Mouse (Mus musculus) adrenal gland, adult 8-10 months (tissue): ENCODE data around the gene Plk2. TPM values are rescaled to one million over a fixed set of nuclear protein-coding genes. Genes with fewer than 3 reads are reported as not detected.
"Not testable (repeated sequence)": the region's sequence is repeated elsewhere in the genome, so short reads cannot be mapped to it uniquely, and the experiment has no call there.

Experiments used
- DNase-seq: peaks from one replicate; pipeline ENCODE4 v3.0.0; 2022
- total RNA-seq, 4 experiments: library from RNA; stranded (reverse); gene quantifications; 2 replicates each; pipeline ENCODE4 v1.2.4; 2022

The Plk2 gene
- 10 to 100 TPM; 14.9 to 52.2 (median 24.9) TPM for total RNA-seq

GRCm38 (mm10) chr13:110394291-110395178 lies at the start of gene Plk2:
TSS of gene Plk2 (plus strand) at chr13:110395046.
- DNase-seq: peak; percentile 88

GRCm38 (mm10) chr13:110346707-110347106 lies 48.1 kb upstream of the Plk2 start:
- no peak for DNase-seq

- DNase-seq: no peak
These were observed 43.8 kb upstream of the Plk2 start for GRCm38 (mm10) chr13:110351051-110351450.

- no peak for DNase-seq
These were observed 37.9 kb upstream of the Plk2 start, which contains the start of gene Gapt for GRCm38 (mm10) chr13:110356941-110357340. TSS of gene Gapt (minus strand) at chr13:110357199.

- DNase-seq: no peak
These were observed 31.1 kb upstream of the Plk2 start for GRCm38 (mm10) chr13:110363722-110364121.

GRCm38 (mm10) chr13:110366477-110366876 lies 28.4 kb upstream of the Plk2 start:
- DNase-seq: no peak

GRCm38 (mm10) chr13:110367961-110368555 lies 26.8 kb upstream of the Plk2 start:
- DNase-seq: no peak

GRCm38 (mm10) chr13:110368556-110369040 lies 26.2 kb upstream of the Plk2 start:
- DNase-seq: peak; percentile 14

- no peak for DNase-seq
These were observed 25.2 kb upstream of the Plk2 start for GRCm38 (mm10) chr13:110369673-110370072.

GRCm38 (mm10) chr13:110382447-110382901 lies 12.4 kb upstream of the Plk2 start:
- DNase-seq: no peak

GRCm38 (mm10) chr13:110384514-110384913 lies 10.3 kb upstream of the Plk2 start:
- no peak for DNase-seq

GRCm38 (mm10) chr13:110392210-110392609 lies 2.6 kb upstream of the Plk2 start:
- DNase-seq: no peak

GRCm38 (mm10) chr13:110392631-110393030 lies 2.2 kb upstream of the Plk2 start:
- DNase-seq: no peak

GRCm38 (mm10) chr13:110395179-110395794 lies 441 bp downstream of the Plk2 start:
- DNase-seq: peak; percentile 10

GRCm38 (mm10) chr13:110395916-110396685 lies 1.3 kb downstream of the Plk2 start:
- DNase-seq: no peak

GRCm38 (mm10) chr13:110397750-110398149 lies 2.9 kb downstream of the Plk2 start:
- no peak for DNase-seq

- DNase-seq: no peak
These were observed 3.8 kb downstream of the Plk2 start for GRCm38 (mm10) chr13:110398513-110399270.

GRCm38 (mm10) chr13:110401443-110401842 lies 6.6 kb downstream of the Plk2 start:
- DNase-seq: no peak

GRCm38 (mm10) chr13:110401877-110402276 lies 7.0 kb downstream of the Plk2 start:
- DNase-seq: no peak

GRCm38 (mm10) chr13:110404059-110404458 lies 9.2 kb downstream of the Plk2 start:
- no peak for DNase-seq

- not testable (repeated sequence) for DNase-seq
These were observed 9.8 kb downstream of the Plk2 start for GRCm38 (mm10) chr13:110404686-110405085.
